Mouse (Mus musculus) ES-E14 (cell line): ENCODE results near the gene Golga4. TPM values are rescaled to one million over a fixed set of nuclear protein-coding genes. Genes with fewer than 3 reads are reported as not detected.

Experiments
- DNase-seq: peaks from one replicate; pipeline ENCODE4 v3.0.0-alpha.2; 2013; ENCODE audit warnings: low read depth, low spot score
- H3K27ac ChIP-seq: 2 replicates; pipeline ENCODE4 v1.5.1; 2012; ENCODE audit warnings: low read depth, mild to moderate bottlenecking, low read length, moderate library complexity, mixed read lengths; ENCODE audit not compliant: poor library complexity, insufficient read depth, severe bottlenecking
- H3K36me3 ChIP-seq: 2 replicates; pipeline ENCODE4 v1.6.1; 2012; ENCODE audit warnings: mild to moderate bottlenecking, low read length, moderate library complexity, mixed read lengths; ENCODE audit not compliant: control insufficient read depth, poor library complexity, insufficient read depth, severe bottlenecking
- H3K4me1 ChIP-seq, 2 experiments: fragments of 150-350 bp in 1 of 2; sonication (generic) in 1 of 2; 2 replicates each; pipeline ENCODE4 v1.6.1; 2012; ENCODE audit warnings: low read length in 2 of 2, mild to moderate bottlenecking in 1 of 2, mixed read lengths in 1 of 2; ENCODE audit not compliant: control insufficient read depth in 2 of 2, insufficient read depth in 2 of 2, poor library complexity in 1 of 2
- H3K4me3 ChIP-seq, 2 experiments: fragments of 150-350 bp in 1 of 2; sonication (generic) in 1 of 2; 2 replicates each; pipeline ENCODE4 v1.5.1; 2012; ENCODE audit warnings: low read length in 2 of 2, low read depth in 1 of 2, mild to moderate bottlenecking in 1 of 2, mixed read lengths in 1 of 2; ENCODE audit not compliant: insufficient read depth in 1 of 2, poor library complexity in 1 of 2, severe bottlenecking in 1 of 2
- H3K9ac ChIP-seq: 2 replicates; pipeline ENCODE4 v1.6.1; 2012; ENCODE audit warnings: low read depth, mild to moderate bottlenecking, low read length, mixed read lengths; ENCODE audit not compliant: poor library complexity, insufficient read depth, severe bottlenecking
- H3K9me3 ChIP-seq: fragments of 150-350 bp; sonication (generic); 2 replicates; pipeline ENCODE4 v1.6.1; 2012; ENCODE audit warnings: low read depth, mild to moderate bottlenecking, low read length; ENCODE audit not compliant: control insufficient read depth, insufficient read depth
- CHD2 ChIP-seq: IDR thresholded peaks from 2 replicates; pipeline ENCODE4 v1.6.1; 2014; ENCODE audit warnings: mild to moderate bottlenecking, low read depth, low read length, inconsistent platforms
- HCFC1 ChIP-seq: IDR thresholded peaks from 2 replicates; pipeline ENCODE4 v1.6.1; 2012; ENCODE audit warnings: low read length, inconsistent platforms, borderline replicate concordance; ENCODE audit not compliant: insufficient read depth
- MAFK ChIP-seq: IDR thresholded peaks from 2 replicates; pipeline ENCODE4 v1.6.1; 2014; ENCODE audit warnings: mild to moderate bottlenecking, low read depth, low read length, inconsistent platforms; ENCODE audit not compliant: insufficient read depth
- ZC3H11A ChIP-seq: IDR thresholded peaks from 2 replicates; pipeline ENCODE4 v1.6.1; 2012; ENCODE audit warnings: low read depth, mild to moderate bottlenecking, inconsistent platforms, low read length, borderline replicate concordance
- ZNF384 ChIP-seq: IDR thresholded peaks from 2 replicates; pipeline ENCODE4 v1.6.1; 2012; ENCODE audit warnings: low read depth, low read length, inconsistent platforms
- in situ Hi-C, 2 experiments: fragments of 600-800 bp; cut with MboI; formaldehyde crosslinking; loops; one replicate each; pipeline ENCODE4 v1.15.1; 2025; ENCODE audit warnings: low sequenced_read_pairs in 2 of 2, inconsistent platforms in 1 of 2; ENCODE audit not compliant: unreplicated experiment in 2 of 2
- total RNA-seq: library from RNA; depleted of rRNA; stranded (reverse); fragments of 300-350 nt; gene quantifications from 2 replicates; pipeline ENCODE4 v1.2.3, GENCODE M21; 2012

Gene Golga4
- total RNA-seq, 1 experiment = 73.3 TPM

DNA sequence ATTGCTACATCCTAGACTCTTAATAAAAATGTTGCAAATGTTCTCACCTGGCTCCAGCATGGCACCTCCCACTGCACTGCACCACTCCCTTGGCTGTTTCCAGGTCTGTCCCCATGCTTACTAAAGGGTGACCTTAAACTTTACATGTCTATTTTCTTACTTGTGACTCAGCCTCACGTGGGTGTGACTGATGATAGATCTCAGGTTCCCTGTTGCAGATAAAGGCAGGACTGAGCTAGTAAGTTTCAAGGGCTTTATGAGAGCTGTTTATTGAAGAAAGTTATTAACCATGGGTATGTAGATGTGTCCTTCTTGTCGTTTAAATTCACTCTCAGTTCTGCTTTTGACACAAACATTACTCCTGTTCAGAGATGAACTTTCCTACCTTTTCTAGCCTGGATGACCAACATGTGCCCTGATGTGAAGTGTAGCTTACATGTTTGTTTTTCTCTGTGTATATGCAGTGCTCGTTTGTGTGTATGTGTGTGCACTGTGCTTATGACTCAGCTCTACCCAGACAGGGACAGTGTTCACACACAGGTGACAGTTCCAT lies 6.7 kb downstream of the Golga4 start:
- TF ChIP-seq ZNF384 = no peak
- no peak for TF ChIP-seq HCFC1
- no peak for TF ChIP-seq CHD2
- no peak for TF ChIP-seq MAFK
- TF ChIP-seq ZC3H11A = no peak
- Histone ChIP-seq H3K9ac (no peak overlapping the region), H3K9me3 (no peaks in the 10 kb centered on the region), H3K4me1 (peaks cover 0 to 7% of the 10 kb centered on the region in 2 experiments; a peak in 2 of 4 replicates), H3K27ac (no peak overlapping the region), H3K36me3 (peaks cover 5% of the 10 kb centered on the region; the same call in 1 of the 2 replicates), H3K4me3 (no peak overlapping the region)
- no peak for DNase-seq
- in situ Hi-C loops = no loop called here

- peaks cover 5% of the 10 kb centered on the region; the same call in 1 of the 2 replicates for H3K36me3 ChIP-seq
- H3K9me3 ChIP-seq = no peaks in the 10 kb centered on the region
- no peak overlapping the region for H3K9ac ChIP-seq
- peaks cover under 1 to 11% of the 10 kb centered on the region in 2 experiments; a peak in 1 of 4 replicates for H3K4me1 ChIP-seq
- DNase-seq = no peak
- no peak for TF ChIP-seq MAFK
- TF ChIP-seq ZNF384 = no peak
- TF ChIP-seq HCFC1 = no peak
- no peak for TF ChIP-seq CHD2
- no peak for TF ChIP-seq ZC3H11A
- H3K27ac ChIP-seq = no peak overlapping the region
- H3K4me3 ChIP-seq = no peak overlapping the region
- in situ Hi-C loops = no loop called here
Observed at GRCm38 (mm10) chr9:118515476-118515875, 9.4 kb downstream of the Golga4 start.

DNA sequence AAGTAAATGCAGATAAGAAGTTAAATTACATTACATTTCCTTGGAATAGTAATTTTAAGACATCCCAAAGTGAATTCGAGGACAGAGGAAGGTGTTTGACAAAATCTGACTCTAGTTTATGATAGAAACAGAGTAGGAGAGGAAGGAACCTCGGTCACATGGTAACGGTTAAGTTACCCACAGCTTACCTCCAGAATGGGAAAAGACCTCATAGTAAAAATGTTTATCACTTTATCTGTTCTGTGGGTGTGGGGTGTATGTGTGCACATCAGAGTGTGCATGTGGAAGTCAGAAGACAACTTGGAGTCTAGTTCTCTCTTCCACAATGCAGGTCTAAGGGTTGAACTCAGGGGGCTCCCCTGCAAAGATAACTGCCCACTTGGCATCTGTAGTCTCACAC lies 10.1 kb downstream of the Golga4 start:
- in situ Hi-C loops = no loop called here
- Histone ChIP-seq H3K4me1 (peaks cover 3 to 10% of the 10 kb centered on the region in 2 experiments; a peak in 2 of 4 replicates), H3K4me3 (no peak overlapping the region), H3K27ac (no peak overlapping the region), H3K9ac (no peak overlapping the region), H3K36me3 (peaks cover 2% of the 10 kb centered on the region; the same call in 1 of the 2 replicates), H3K9me3 (no peaks in the 10 kb centered on the region)
- DNase-seq = no peak
- no peak for TF ChIP-seq ZC3H11A
- TF ChIP-seq CHD2 = no peak
- no peak for TF ChIP-seq MAFK
- TF ChIP-seq ZNF384 = no peak
- no peak for TF ChIP-seq HCFC1

GRCm38 (mm10) chr9:118517619-118518018 lies 11.6 kb downstream of the Golga4 start:
- TF ChIP-seq MAFK (no peak), HCFC1 (no peak), CHD2 (no peak), ZC3H11A (no peak), ZNF384 (no peak)
- in situ Hi-C loops = no loop called here
- H3K27ac ChIP-seq = no peak overlapping the region

More at GRCm38 (mm10) chr9:118517619-118518018, 11.6 kb downstream of the Golga4 start:
- Histone ChIP-seq H3K9ac (no peak overlapping the region), H3K4me3 (no peak overlapping the region), H3K4me1 (peaks cover 3 to 12% of the 10 kb centered on the region in 2 experiments; a peak in 2 of 4 replicates), H3K9me3 (no peaks in the 10 kb centered on the region), H3K36me3 (peaks cover 2% of the 10 kb centered on the region; the same call in 1 of the 2 replicates)
- no peak for DNase-seq
